Mouse (Mus musculus) ES-Bruce4 (cell line): ENCODE measurements around the gene Comt.

Experiments
- CTCF ChIP-seq: IDR thresholded peaks from one replicate; pipeline ENCODE4 v1.8.1; 2011; ENCODE audit warnings: low read depth, low read length
- EP300 ChIP-seq: IDR thresholded peaks from 2 replicates; pipeline ENCODE4 v1.6.1; 2011; ENCODE audit warnings: low read depth, low read length; ENCODE audit not compliant: insufficient read depth
- POLR2A ChIP-seq: IDR thresholded peaks from one replicate; pipeline ENCODE4 v1.8.1; 2011; ENCODE audit warnings: low read length; ENCODE audit not compliant: insufficient read depth

DNA sequence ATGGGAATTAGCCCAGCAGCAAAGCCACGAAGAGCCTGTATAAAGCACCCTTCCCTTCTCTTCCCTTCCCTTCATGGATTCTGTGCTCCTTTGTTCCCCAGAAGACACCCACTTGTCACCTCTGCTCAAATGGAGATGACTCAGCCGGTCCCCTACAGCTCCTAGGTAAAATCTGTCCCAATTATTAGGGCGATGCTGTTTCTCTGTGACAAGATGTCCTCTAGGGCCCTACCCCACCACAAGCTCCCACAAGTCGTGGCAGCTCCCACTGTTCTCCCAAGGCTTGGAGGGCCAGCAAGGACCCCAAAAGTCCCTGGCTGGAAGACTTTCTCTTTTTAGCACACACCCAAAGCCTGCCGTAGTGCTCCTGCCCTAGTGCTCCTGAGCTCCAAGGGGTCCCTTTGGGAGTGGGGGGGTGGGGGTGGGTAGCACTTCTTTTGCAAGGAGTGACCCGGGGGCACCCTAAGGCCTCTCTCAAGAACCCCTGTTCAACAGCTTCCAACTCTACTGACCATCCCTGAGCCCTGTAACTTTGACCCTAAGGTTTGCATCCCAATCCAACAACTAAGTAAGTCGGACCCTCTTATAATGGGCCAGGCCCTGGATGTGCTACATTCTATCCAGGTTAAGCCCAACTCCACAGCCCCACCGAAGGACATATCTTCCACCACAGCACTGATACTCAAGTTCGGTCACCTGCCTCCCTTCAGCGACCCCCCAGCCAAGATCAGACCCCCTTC, 1.0 kb downstream of the Comt start:
- TF ChIP-seq CTCF (no peak), POLR2A (no peak), EP300 (no peak)
